Mouse (Mus musculus): ENCODE results near the gene Olfr610. TPM values are rescaled to one million over a fixed set of nuclear protein-coding genes. Genes with fewer than 3 reads are reported as not detected.
"Not testable (repeated sequence)": the region's sequence is repeated elsewhere in the genome, so short reads cannot be mapped to it uniquely, and the experiment has no call there.

The Olfr610 gene
- polyA plus RNA-seq (2015; fragmentation: Nextera tagmentation; extraction: Ambion mirVana): not detected in 2 replicates

- no peak within 1 kb of the TSS for H3K9ac ChIP-seq (replicated peaks)
- H3K27ac ChIP-seq (replicated peaks): no peak within 1 kb of the TSS
- H3K9me3 ChIP-seq (replicated peaks): no peaks in the 10 kb centered on the region
- WGBS: 82% methylated on average over 2 of the region's 2 CpGs
- no peak for ATAC-seq (ENCODE audit: low FRiP score)
- no peaks in the 10 kb centered on the region for H3K27me3 ChIP-seq (replicated peaks)
- no peaks in the 10 kb centered on the region for H3K4me1 ChIP-seq
- H3K4me3 ChIP-seq (replicated peaks): no peak within 1 kb of the TSS
- H3K36me3 ChIP-seq: no peaks in the 10 kb centered on the region
- H3K4me2 ChIP-seq: no peak within 1 kb of the TSS
Measured at GRCm38 (mm10) chr7:103512022-103512421, at the start of gene Olfr610. TSS of gene Olfr610 (minus strand) at chr7:103512122.

- H3K4me3 ChIP-seq (replicated peaks): no peak within 1 kb of the TSS
- H3K9me3 ChIP-seq (replicated peaks): no peaks in the 10 kb centered on the region
- H3K27me3 ChIP-seq (replicated peaks): no peaks in the 10 kb centered on the region
- no peak within 1 kb of the TSS for H3K27ac ChIP-seq (replicated peaks)
- no peak for ATAC-seq (ENCODE audit: low FRiP score)
- 82% methylated on average over 2 of the region's 2 CpGs for WGBS
- H3K4me1 ChIP-seq: no peaks in the 10 kb centered on the region
- H3K9ac ChIP-seq (replicated peaks): no peak within 1 kb of the TSS
- no peak within 1 kb of the TSS for H3K4me2 ChIP-seq
- no peaks in the 10 kb centered on the region for H3K36me3 ChIP-seq
Measured at GRCm38 (mm10) chr7:103555779-103556178, 43.9 kb upstream of the Olfr610 start, which contains the start of gene Olfr615. TSS of gene Olfr615 (plus strand) at chr7:103556079.

GRCm38 (mm10) chr7:103547774-103548173, 35.9 kb upstream of the Olfr610 start, which contains the start of gene Olfr613:
TSS of gene Olfr613 (plus strand) at chr7:103548074.
- Histone ChIP-seq H3K36me3 (no peaks in the 10 kb centered on the region), H3K4me1 (no peaks in the 10 kb centered on the region), H3K4me3 (replicated peaks) (no peak within 1 kb of the TSS), H3K9me3 (replicated peaks) (no peaks in the 10 kb centered on the region), H3K4me2 (no peak within 1 kb of the TSS), H3K27me3 (replicated peaks) (no peaks in the 10 kb centered on the region), H3K9ac (replicated peaks) (no peak within 1 kb of the TSS), H3K27ac (replicated peaks) (no peak within 1 kb of the TSS)
- ATAC-seq (ENCODE audit: low FRiP score): no peak
- WGBS: 88% methylated on average over 2 of the region's 2 CpGs

GRCm38 (mm10) chr7:103542617-103543016, 30.7 kb upstream of the Olfr610 start, which contains the start of gene Olfr612:
TSS of gene Olfr612 (minus strand) at chr7:103542717.
- H3K9me3 ChIP-seq (replicated peaks); H3K4me3 ChIP-seq (replicated peaks); ATAC-seq (ENCODE audit: low FRiP score); H3K4me1 ChIP-seq; H3K36me3 ChIP-seq; H3K27ac ChIP-seq (replicated peaks); H3K9ac ChIP-seq (replicated peaks); H3K27me3 ChIP-seq (replicated peaks); H3K4me2 ChIP-seq: not testable (repeated sequence)
- 94% methylated on average over 2 of the region's 2 CpGs for WGBS

- WGBS: 68% methylated on average over 1 of the region's 1 CpGs
- H3K4me1 ChIP-seq; H3K9me3 ChIP-seq (replicated peaks); H3K4me3 ChIP-seq (replicated peaks); ATAC-seq (ENCODE audit: low FRiP score); H3K27me3 ChIP-seq (replicated peaks); H3K36me3 ChIP-seq; H3K4me2 ChIP-seq; H3K9ac ChIP-seq (replicated peaks); H3K27ac ChIP-seq (replicated peaks): not testable (repeated sequence)
Measured at GRCm38 (mm10) chr7:103520746-103521145, 8.8 kb upstream of the Olfr610 start, which contains the start of gene Olfr611. TSS of gene Olfr611 (minus strand) at chr7:103520846.

- Histone ChIP-seq H3K9ac (replicated peaks) (no peak within 1 kb of the TSS), H3K27me3 (replicated peaks) (no peaks in the 10 kb centered on the region), H3K36me3 (no peaks in the 10 kb centered on the region), H3K4me3 (replicated peaks) (no peak within 1 kb of the TSS), H3K9me3 (replicated peaks) (no peaks in the 10 kb centered on the region), H3K4me1 (no peaks in the 10 kb centered on the region), H3K4me2 (no peak within 1 kb of the TSS), H3K27ac (replicated peaks) (no peak within 1 kb of the TSS)
- ATAC-seq (ENCODE audit: low FRiP score): no peak
- 65% methylated on average over 1 of the region's 1 CpGs for WGBS
Measured at GRCm38 (mm10) chr7:103497962-103498361, 14.0 kb downstream of the Olfr610 start, which contains the start of gene Olfr609. TSS of gene Olfr609 (minus strand) at chr7:103498062.

- not testable (repeated sequence) for ATAC-seq (ENCODE audit: low FRiP score)
Measured at GRCm38 (mm10) chr7:103477106-103477505, 34.8 kb downstream of the Olfr610 start.

GRCm38 (mm10) chr7:103469577-103469976, 42.3 kb downstream of the Olfr610 start, which contains the start of gene Olfr608:
TSS of gene Olfr608 (plus strand) at chr7:103469877.
- Histone ChIP-seq H3K4me2 (no peak within 1 kb of the TSS), H3K4me1 (no peaks in the 10 kb centered on the region), H3K9ac (replicated peaks) (no peak within 1 kb of the TSS), H3K9me3 (replicated peaks) (no peaks in the 10 kb centered on the region), H3K27me3 (replicated peaks) (no peaks in the 10 kb centered on the region), H3K4me3 (replicated peaks) (no peak within 1 kb of the TSS), H3K36me3 (no peaks in the 10 kb centered on the region), H3K27ac (replicated peaks) (no peak within 1 kb of the TSS)
- ATAC-seq (ENCODE audit: low FRiP score): no peak

More at GRCm38 (mm10) chr7:103477106-103477505, 34.8 kb downstream of the Olfr610 start:
- not testable (repeated sequence) for H3K27me3 ChIP-seq (replicated peaks); H3K4me1 ChIP-seq; H3K4me2 ChIP-seq; H3K36me3 ChIP-seq; H3K9me3 ChIP-seq (replicated peaks); H3K9ac ChIP-seq (replicated peaks); H3K27ac ChIP-seq (replicated peaks); H3K4me3 ChIP-seq (replicated peaks)
- WGBS: 84% methylated on average over 9 of the region's 9 CpGs

- WGBS: 93% methylated on average over 5 of the region's 5 CpGs
- H3K4me3 ChIP-seq (replicated peaks): no peak overlapping the region
- no peaks in the 10 kb centered on the region for H3K27me3 ChIP-seq (replicated peaks)
- no peaks in the 10 kb centered on the region for H3K4me1 ChIP-seq
- no peak overlapping the region for H3K4me2 ChIP-seq
- H3K27ac ChIP-seq (replicated peaks): no peak overlapping the region
- no peaks in the 10 kb centered on the region for H3K9me3 ChIP-seq (replicated peaks)
- no peak overlapping the region for H3K9ac ChIP-seq (replicated peaks)
- no peaks in the 10 kb centered on the region for H3K36me3 ChIP-seq
- no peak for ATAC-seq (ENCODE audit: low FRiP score)
Measured at GRCm38 (mm10) chr7:103460590-103460989, 51.3 kb downstream of the Olfr610 start.

Other genes with a start within 250 kb of the Olfr610 start
- gene Olfr596, start 206.5 kb downstream of the Olfr610 start, polyA plus RNA-seq (2015; fragmentation: Nextera tagmentation; extraction: Ambion mirVana): not detected in 2 replicates
- gene Olfr597, start 195.8 kb downstream of the Olfr610 start, polyA plus RNA-seq (2015; fragmentation: Nextera tagmentation; extraction: Ambion mirVana): not detected in 2 replicates
- not detected in 2 replicates for gene Olfr598, start 188.6 kb downstream of the Olfr610 start, polyA plus RNA-seq (2015; fragmentation: Nextera tagmentation; extraction: Ambion mirVana)
- gene Olfr599, start 176.2 kb downstream of the Olfr610 start, polyA plus RNA-seq (2015; fragmentation: Nextera tagmentation; extraction: Ambion mirVana): not detected in 2 replicates
- gene Olfr600, start 162.5 kb downstream of the Olfr610 start, polyA plus RNA-seq (2015; fragmentation: Nextera tagmentation; extraction: Ambion mirVana): not detected in 2 replicates
- not detected in 2 replicates for gene Olfr601, start 149.5 kb downstream of the Olfr610 start, polyA plus RNA-seq (2015; fragmentation: Nextera tagmentation; extraction: Ambion mirVana)
- gene Olfr603, start 125.9 kb downstream of the Olfr610 start, polyA plus RNA-seq (2015; fragmentation: Nextera tagmentation; extraction: Ambion mirVana): not detected in 2 replicates
- gene Usp17lc, start 97.0 kb downstream of the Olfr610 start, polyA plus RNA-seq (2015; fragmentation: Nextera tagmentation; extraction: Ambion mirVana): not detected in 2 replicates
- gene Olfr605, start 66.7 kb downstream of the Olfr610 start, polyA plus RNA-seq (2015; fragmentation: Nextera tagmentation; extraction: Ambion mirVana): not detected in 2 replicates
- not detected in 2 replicates for gene Olfr606, start 63.1 kb downstream of the Olfr610 start, polyA plus RNA-seq (2015; fragmentation: Nextera tagmentation; extraction: Ambion mirVana)
- not detected in 2 replicates for gene Olfr607, start 48.0 kb downstream of the Olfr610 start, polyA plus RNA-seq (2015; fragmentation: Nextera tagmentation; extraction: Ambion mirVana)
- gene Olfr608, start 42.2 kb downstream of the Olfr610 start, polyA plus RNA-seq (2015; fragmentation: Nextera tagmentation; extraction: Ambion mirVana): not detected in 2 replicates
- not detected in 2 replicates for gene Olfr609, start 14.1 kb downstream of the Olfr610 start, polyA plus RNA-seq (2015; fragmentation: Nextera tagmentation; extraction: Ambion mirVana)
- not detected in 2 replicates for gene Olfr611, start 8.7 kb upstream of the Olfr610 start, polyA plus RNA-seq (2015; fragmentation: Nextera tagmentation; extraction: Ambion mirVana)
- gene Olfr612, start 30.6 kb upstream of the Olfr610 start, polyA plus RNA-seq (2015; fragmentation: Nextera tagmentation; extraction: Ambion mirVana): not detected in 2 replicates
- gene Olfr613, start 36.0 kb upstream of the Olfr610 start, polyA plus RNA-seq (2015; fragmentation: Nextera tagmentation; extraction: Ambion mirVana): not detected in 2 replicates
- not detected in 2 replicates for gene Olfr615, start 44.0 kb upstream of the Olfr610 start, polyA plus RNA-seq (2015; fragmentation: Nextera tagmentation; extraction: Ambion mirVana)
- gene Olfr616, start 57.0 kb upstream of the Olfr610 start, polyA plus RNA-seq (2015; fragmentation: Nextera tagmentation; extraction: Ambion mirVana): not detected in 2 replicates
- not detected in 2 replicates for gene Olfr617, start 60.9 kb upstream of the Olfr610 start, polyA plus RNA-seq (2015; fragmentation: Nextera tagmentation; extraction: Ambion mirVana)
- not detected in 2 replicates for gene Olfr618, start 78.0 kb upstream of the Olfr610 start, polyA plus RNA-seq (2015; fragmentation: Nextera tagmentation; extraction: Ambion mirVana)
- not detected in 2 replicates for gene Olfr619, start 88.5 kb upstream of the Olfr610 start, polyA plus RNA-seq (2015; fragmentation: Nextera tagmentation; extraction: Ambion mirVana)
- gene Olfr620, start 100.4 kb upstream of the Olfr610 start, polyA plus RNA-seq (2015; fragmentation: Nextera tagmentation; extraction: Ambion mirVana): not detected in 2 replicates
- not detected in 2 replicates for gene Olfr622, start 130.6 kb upstream of the Olfr610 start, polyA plus RNA-seq (2015; fragmentation: Nextera tagmentation; extraction: Ambion mirVana)
- gene Olfr623, start 151.6 kb upstream of the Olfr610 start, polyA plus RNA-seq (2015; fragmentation: Nextera tagmentation; extraction: Ambion mirVana): not detected in 2 replicates
- 0.03 TPM in 1 of 2 replicates, not detected in the other for gene Olfr624, start 159.1 kb upstream of the Olfr610 start, polyA plus RNA-seq (2015; fragmentation: Nextera tagmentation; extraction: Ambion mirVana)
- gene Olfr625-ps1, start 170.6 kb upstream of the Olfr610 start, polyA plus RNA-seq (2015; fragmentation: Nextera tagmentation; extraction: Ambion mirVana): not detected in 2 replicates
- not detected in 2 replicates for gene Olfr243, start 202.5 kb upstream of the Olfr610 start, polyA plus RNA-seq (2015; fragmentation: Nextera tagmentation; extraction: Ambion mirVana)
- gene Olfr628, start 218.3 kb upstream of the Olfr610 start, polyA plus RNA-seq (2015; fragmentation: Nextera tagmentation; extraction: Ambion mirVana): not detected in 2 replicates
- gene Olfr629, start 232.8 kb upstream of the Olfr610 start, polyA plus RNA-seq (2015; fragmentation: Nextera tagmentation; extraction: Ambion mirVana): not detected in 2 replicates
- gene Olfr630, start 245.2 kb upstream of the Olfr610 start, polyA plus RNA-seq (2015; fragmentation: Nextera tagmentation; extraction: Ambion mirVana): not detected in 2 replicates

Data from neural tube, embryonic 15.5 days (tissue).